Mouse (Mus musculus) olfactory bulb, adult 2 months (tissue): ENCODE results near the gene Pcsk2.

Source experiments
- CTCF ChIP-seq: fragments of 200-500 bp; IDR thresholded peaks from 2 replicates; pipeline ENCODE4 v1.5.1; 2012; ENCODE audit warnings: low read depth, mild to moderate bottlenecking, low read length, moderate library complexity; ENCODE audit not compliant: insufficient read depth
- POLR2A ChIP-seq: fragments of 200-500 bp; IDR thresholded peaks from 2 replicates; pipeline ENCODE4 v1.6.1; 2012; ENCODE audit warnings: mild to moderate bottlenecking, low read depth, low read length, moderate library complexity; ENCODE audit not compliant: insufficient read depth

DNA sequence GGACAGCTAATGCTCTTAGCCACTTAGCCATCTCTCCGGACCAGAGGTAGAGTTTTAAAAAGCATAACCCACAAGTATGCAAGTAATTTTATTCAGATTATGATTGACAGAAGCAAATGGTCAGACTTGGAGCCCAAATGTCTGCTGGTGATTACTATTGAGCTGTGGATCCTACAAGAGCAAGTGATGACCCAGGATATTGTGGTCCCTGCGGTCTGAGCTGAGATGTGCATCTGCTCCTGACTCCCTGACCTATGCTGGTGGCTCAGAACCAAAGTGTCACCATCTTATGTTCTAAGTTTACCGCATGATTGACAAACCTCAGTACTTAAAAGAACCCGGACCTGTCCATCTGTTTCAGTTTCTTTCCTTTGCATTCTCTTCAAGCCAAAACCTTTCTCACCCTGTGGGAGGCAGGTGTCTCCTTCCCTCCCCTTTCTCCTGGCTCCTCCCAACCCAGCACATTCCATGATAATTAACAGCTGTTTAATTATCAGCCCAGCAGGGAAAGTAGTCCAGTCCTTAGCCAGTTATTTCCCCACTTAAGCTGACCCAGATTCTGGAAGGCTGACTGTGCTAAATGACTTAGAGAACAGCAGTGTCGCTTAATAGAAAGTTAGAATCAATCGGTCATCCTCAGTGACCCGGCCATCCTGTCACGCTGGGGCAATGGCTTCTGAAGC lies 136.1 kb downstream of the Pcsk2 start:
- TF ChIP-seq CTCF (no peak), POLR2A (no peak)
